Mouse (Mus musculus) cerebellum, postnatal 36 days (tissue): ENCODE data around the gene Fndc3c1.
"Not testable (repeated sequence)": the region's sequence is repeated elsewhere in the genome, so short reads cannot be mapped to it uniquely, and the experiment has no call there.

Experiments used
- DNase-seq, 2 experiments: peaks; one replicate each; pipeline ENCODE4 v3.0.0; 2021 to 2022; ENCODE audit warnings: mixed read lengths in 2 of 2

Fndc3c1 gene

GRCm38 (mm10) chrX:106485101-106485651 lies at the start of gene Fndc3c1:
TSS of gene Fndc3c1 (minus strand) at chrX:106485401.
- DNase-seq, result peak in 1 of 2 experiments; percentile 1

GRCm38 (mm10) chrX:106486451-106486850 lies 1.2 kb upstream of the Fndc3c1 start:
- no peak for DNase-seq

- DNase-seq, result no peak
Observed at GRCm38 (mm10) chrX:106485671-106486070, 470 bp upstream of the Fndc3c1 start.

- not testable (repeated sequence) for DNase-seq
Observed at GRCm38 (mm10) chrX:106479891-106480290, 5.3 kb downstream of the Fndc3c1 start.

GRCm38 (mm10) chrX:106385304-106385703 lies 99.9 kb downstream of the Fndc3c1 start:
- no peak for DNase-seq

GRCm38 (mm10) chrX:106380608-106381007 lies 104.6 kb downstream of the Fndc3c1 start:
- no peak for DNase-seq
